Mouse (Mus musculus): ENCODE data around the gene Krt7. TPM values are rescaled to one million over a fixed set of nuclear protein-coding genes. Genes with fewer than 3 reads are reported as not detected.

Gene Krt7
- polyA plus RNA-seq, 1 experiment from 2014 or later = 0.75 TPM

DNA sequence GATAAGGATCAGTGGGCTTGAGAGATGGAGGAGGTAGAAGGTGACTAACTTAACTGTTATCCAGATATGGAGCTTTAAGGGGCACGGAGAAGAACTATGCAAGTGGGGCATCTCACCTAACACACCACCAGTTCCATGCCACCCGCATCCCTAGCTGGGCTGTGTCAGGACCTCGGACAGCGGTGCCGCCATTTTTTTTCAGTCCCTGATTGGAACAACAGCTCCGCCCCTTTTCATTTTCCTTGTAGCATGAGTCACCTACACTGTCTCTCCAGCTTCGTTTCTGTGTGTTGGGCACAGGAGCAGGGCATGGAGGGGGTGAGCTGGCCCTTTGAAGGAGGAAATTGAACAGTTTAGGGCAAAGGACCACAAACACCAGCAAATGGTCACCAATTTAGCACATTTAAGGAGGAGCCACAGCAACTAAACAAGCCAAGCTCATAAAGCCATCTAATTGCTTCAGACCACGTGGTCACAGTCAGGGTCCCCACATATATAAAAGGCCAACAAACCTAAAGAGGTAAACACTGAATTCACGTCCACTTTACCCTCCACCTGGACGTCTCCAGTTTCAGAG lies 62.2 kb downstream of the Krt7 start, which contains the start of gene Krt86:
Gene Krt86 (plus strand): TSS at position 527 of the 577 bp plus-strand sequence.
- DNase-seq (ENCODE audit: low spot score) = no peak
- H3K4me1 ChIP-seq (ENCODE audit: control insufficient read depth, insufficient read depth, low read length) = no peaks in the 10 kb centered on the region
- no peak within 1 kb of the TSS for H3K9ac ChIP-seq (ENCODE audit: low read length)
- no peak within 1 kb of the TSS for H3K4me3 ChIP-seq (ENCODE audit: low read depth, low read length)
- H3K4me2 ChIP-seq (ENCODE audit: low read length) = no peak within 1 kb of the TSS
- no peak for ATAC-seq
- no peaks in the 10 kb centered on the region for H3K27me3 ChIP-seq (replicated peaks; ENCODE audit: control insufficient read depth, insufficient read depth, low read length)
- WGBS = 36% methylated on average over 10 of the region's 10 CpGs
- H3K27ac ChIP-seq (ENCODE audit: low read depth, low read length) = no peak within 1 kb of the TSS
- H3K9me3 ChIP-seq (replicated peaks; ENCODE audit: control insufficient read depth, low read length) = no peaks in the 10 kb centered on the region
- H3K36me3 ChIP-seq (ENCODE audit: control insufficient read depth, insufficient read depth, low read length) = no peaks in the 10 kb centered on the region

DNA sequence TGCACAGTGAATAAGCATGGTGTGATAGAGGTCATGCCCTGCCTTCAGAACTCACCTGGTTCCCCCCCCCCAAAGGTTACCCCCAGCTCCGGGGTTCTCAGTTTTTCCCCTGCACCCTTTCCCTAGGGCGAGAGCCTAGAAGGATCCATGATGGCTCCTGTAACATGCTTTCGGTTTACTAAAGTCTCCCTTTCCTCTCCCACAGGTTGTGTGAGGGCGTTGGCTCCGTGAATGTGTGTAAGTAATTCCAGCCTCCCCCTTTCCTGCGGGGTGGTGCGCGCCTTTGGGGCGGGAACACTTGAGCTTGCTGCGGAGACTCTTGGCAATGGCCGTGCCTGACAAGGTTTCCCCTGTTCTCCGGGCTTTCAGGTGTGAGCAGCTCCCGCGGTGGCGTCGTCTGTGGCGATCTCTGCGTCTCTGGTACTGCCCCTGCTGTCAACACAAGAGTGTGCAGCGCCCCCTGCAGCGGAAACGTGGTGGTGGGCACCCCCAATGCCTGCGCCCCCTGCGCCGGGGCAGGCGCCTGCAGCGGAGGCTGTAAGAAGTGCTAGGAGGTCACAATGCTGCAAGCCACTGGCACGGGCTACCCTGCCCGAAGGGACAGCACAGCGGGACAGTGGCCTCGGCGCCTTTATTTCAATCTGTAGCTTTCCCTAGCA lies 68.3 kb downstream of the Krt7 start:
- DNase-seq (ENCODE audit: low spot score) = peak; percentile 59
- Histone ChIP-seq H3K9ac (ENCODE audit: low read length) (peak overlapping the region; percentile 22), H3K4me1 (ENCODE audit: control insufficient read depth, insufficient read depth, low read length) (peaks cover 7% of the 10 kb centered on the region; the same call in 1 of the 2 replicates), H3K27me3 (replicated peaks; ENCODE audit: control insufficient read depth, insufficient read depth, low read length) (0 out of 2 replicates have a peak, but pooled peaks cover 2% of the 10 kb centered on the region), H3K4me3 (ENCODE audit: low read depth, low read length) (peak overlapping the region; percentile 24), H3K27ac (ENCODE audit: low read depth, low read length) (no peak overlapping the region), H3K9me3 (replicated peaks; ENCODE audit: control insufficient read depth, low read length) (no peaks in the 10 kb centered on the region), H3K4me2 (ENCODE audit: low read length) (peak overlapping the region; percentile 61), H3K36me3 (ENCODE audit: control insufficient read depth, insufficient read depth, low read length) (no peaks in the 10 kb centered on the region)
- ATAC-seq = peak; percentile 46
- 9% methylated on average over 31 of the region's 31 CpGs for WGBS

DNA sequence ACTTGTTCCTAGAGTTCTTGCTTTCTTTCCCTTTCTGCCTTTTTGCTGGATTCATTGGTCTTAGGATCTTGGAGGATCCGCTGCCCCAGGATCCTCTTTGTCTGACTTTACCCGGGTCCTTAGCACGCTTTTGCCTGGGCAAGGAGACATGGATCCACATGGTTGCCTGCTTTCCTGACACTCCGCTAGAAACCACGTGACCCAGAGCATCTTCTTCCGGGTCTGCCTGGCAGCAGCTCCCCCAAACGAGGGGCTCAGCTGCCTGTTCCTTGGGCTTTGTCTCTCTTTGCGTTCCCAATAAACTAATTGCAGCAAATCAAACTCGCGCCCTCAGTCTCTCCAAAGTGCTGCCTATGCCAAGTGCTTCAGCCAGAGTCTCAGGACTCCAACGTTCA lies 68.8 kb downstream of the Krt7 start:
- 27% methylated on average over 11 of the region's 11 CpGs for WGBS
- peaks cover 7% of the 10 kb centered on the region; the same call in 1 of the 2 replicates for H3K4me1 ChIP-seq (ENCODE audit: control insufficient read depth, insufficient read depth, low read length)
- H3K9me3 ChIP-seq (replicated peaks; ENCODE audit: control insufficient read depth, low read length) = no peaks in the 10 kb centered on the region
- no peaks in the 10 kb centered on the region for H3K36me3 ChIP-seq (ENCODE audit: control insufficient read depth, insufficient read depth, low read length)
- no peak overlapping the region for H3K27ac ChIP-seq (ENCODE audit: low read depth, low read length)
- ATAC-seq = peak; percentile 74
- H3K27me3 ChIP-seq (replicated peaks; ENCODE audit: control insufficient read depth, insufficient read depth, low read length) = 0 out of 2 replicates have a peak, but pooled peaks cover 2% of the 10 kb centered on the region
- peak overlapping the region; percentile 24 for H3K4me3 ChIP-seq (ENCODE audit: low read depth, low read length)
- peak overlapping the region; percentile 22 for H3K9ac ChIP-seq (ENCODE audit: low read length)
- DNase-seq (ENCODE audit: low spot score) = peak; percentile 66
- H3K4me2 ChIP-seq (ENCODE audit: low read length) = peak overlapping the region; percentile 61

MicroRNA genes within 50 kb of the gene (microRNA counts, 519-probe panel; counts per million panel counts)
- not detected for microRNA mmu-miR-1941-3p
- microRNA mmu-miR-1941-5p = not detected

Small RNA genes lying within 50 kb of the gene (microRNA-seq; reads per million reads assigned to microRNA genes)
- not detected for gene Mir1941

Other genes with a start within 250 kb of the Krt7 start
- 24.7 and 33.5 TPM in 2 replicates for gene Acvr1b, start 237.0 kb upstream of the Krt7 start, polyA plus RNA-seq (2014; fragmentation: Nextera tagmentation; extraction: Ambion mirVana)
- gene Grasp, start 186.9 kb upstream of the Krt7 start, polyA plus RNA-seq (2014; fragmentation: Nextera tagmentation; extraction: Ambion mirVana) = 0.93 and 1.0 TPM in 2 replicates
- gene Nr4a1, start 156.8 kb upstream of the Krt7 start, polyA plus RNA-seq (2014; fragmentation: Nextera tagmentation; extraction: Ambion mirVana) = 2.1 and 2.9 TPM in 2 replicates
- gene Atg101, start 126.8 kb upstream of the Krt7 start, polyA plus RNA-seq (2014; fragmentation: Nextera tagmentation; extraction: Ambion mirVana) = 82.3 and 83.1 TPM in 2 replicates
- 0.25 TPM in 2 replicates for gene 6030408B16Rik, start 117.8 kb upstream of the Krt7 start, polyA plus RNA-seq (2014; fragmentation: Nextera tagmentation; extraction: Ambion mirVana)
- gene Krt80, start 40.9 kb upstream of the Krt7 start, polyA plus RNA-seq (2014; fragmentation: Nextera tagmentation; extraction: Ambion mirVana) = not detected in 2 replicates
- gene Krt87, start 27.8 kb downstream of the Krt7 start, polyA plus RNA-seq (2014; fragmentation: Nextera tagmentation; extraction: Ambion mirVana) = 0.12 TPM in 1 of 2 replicates, not detected in the other
- gene Krt88, start 36.7 kb downstream of the Krt7 start, polyA plus RNA-seq (2014; fragmentation: Nextera tagmentation; extraction: Ambion mirVana) = not detected in 2 replicates
- gene Krt81, start 52.7 kb downstream of the Krt7 start, polyA plus RNA-seq (2014; fragmentation: Nextera tagmentation; extraction: Ambion mirVana) = not detected in 2 replicates
- not detected in 2 replicates for gene Krt86, start 62.4 kb downstream of the Krt7 start, polyA plus RNA-seq (2014; fragmentation: Nextera tagmentation; extraction: Ambion mirVana)
- not detected in 2 replicates for gene Krt83, start 80.5 kb downstream of the Krt7 start, polyA plus RNA-seq (2014; fragmentation: Nextera tagmentation; extraction: Ambion mirVana)
- not detected in 2 replicates for gene Gm49425, start 106.2 kb downstream of the Krt7 start, polyA plus RNA-seq (2014; fragmentation: Nextera tagmentation; extraction: Ambion mirVana)
- gene Krt84, start 121.8 kb downstream of the Krt7 start, polyA plus RNA-seq (2014; fragmentation: Nextera tagmentation; extraction: Ambion mirVana) = not detected in 2 replicates
- not detected in 2 replicates for gene Krt82, start 139.6 kb downstream of the Krt7 start, polyA plus RNA-seq (2014; fragmentation: Nextera tagmentation; extraction: Ambion mirVana)
- gene Krt90, start 151.9 kb downstream of the Krt7 start, polyA plus RNA-seq (2014; fragmentation: Nextera tagmentation; extraction: Ambion mirVana) = 0.09 and 0.10 TPM in 2 replicates
- 0.06 TPM in 1 of 2 replicates, not detected in the other for gene Krt75, start 162.9 kb downstream of the Krt7 start, polyA plus RNA-seq (2014; fragmentation: Nextera tagmentation; extraction: Ambion mirVana)
- not detected in 2 replicates for gene Gm5414, start 217.1 kb downstream of the Krt7 start, polyA plus RNA-seq (2014; fragmentation: Nextera tagmentation; extraction: Ambion mirVana)
- gene Gm5478, start 236.3 kb downstream of the Krt7 start, polyA plus RNA-seq (2014; fragmentation: Nextera tagmentation; extraction: Ambion mirVana) = not detected in 2 replicates